Mouse (Mus musculus): ENCODE results near the gene Dennd1b.

Dennd1b gene

DNA sequence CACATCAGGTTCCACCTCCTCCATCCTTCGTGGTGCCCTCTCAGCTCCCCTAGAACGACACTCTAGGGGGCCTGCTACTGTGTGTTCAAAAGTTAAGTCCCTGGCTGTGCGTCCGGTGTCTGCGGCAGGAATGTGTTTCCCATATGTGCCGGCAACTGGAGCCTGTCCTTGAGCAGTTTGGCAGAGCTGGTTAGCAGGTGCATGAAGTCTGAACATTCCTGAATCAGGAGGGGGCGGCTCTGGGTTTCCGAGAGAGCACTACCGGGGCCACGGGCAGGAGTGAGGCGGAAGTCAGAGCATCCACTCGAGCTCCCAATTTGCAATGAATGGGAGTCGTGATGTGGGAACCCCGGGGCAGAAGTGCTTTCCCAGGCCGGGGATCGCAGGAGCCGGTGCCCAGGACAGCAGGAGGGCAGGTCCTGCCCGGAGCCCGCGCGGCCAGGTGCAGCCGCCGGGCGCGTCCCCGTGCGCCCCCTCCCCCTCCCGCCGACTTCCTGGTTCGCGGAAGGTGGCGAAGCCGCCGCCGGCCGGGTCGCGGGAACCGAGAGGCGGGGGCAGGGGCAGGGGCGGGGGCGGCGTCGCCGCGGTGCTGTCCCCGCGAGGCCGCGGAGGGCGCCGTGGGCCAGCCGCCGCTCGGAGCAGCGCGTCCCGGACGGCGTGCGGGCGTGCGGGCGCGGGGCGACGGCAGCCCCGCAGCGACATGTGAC lies at the start of gene Dennd1b:
Dennd1b (plus strand) TSS at position 275 of the 707 bp plus-strand sequence.
- peak; percentile 86 for DNase-seq (ENCODE audit: low read depth, low spot score)

DNA sequence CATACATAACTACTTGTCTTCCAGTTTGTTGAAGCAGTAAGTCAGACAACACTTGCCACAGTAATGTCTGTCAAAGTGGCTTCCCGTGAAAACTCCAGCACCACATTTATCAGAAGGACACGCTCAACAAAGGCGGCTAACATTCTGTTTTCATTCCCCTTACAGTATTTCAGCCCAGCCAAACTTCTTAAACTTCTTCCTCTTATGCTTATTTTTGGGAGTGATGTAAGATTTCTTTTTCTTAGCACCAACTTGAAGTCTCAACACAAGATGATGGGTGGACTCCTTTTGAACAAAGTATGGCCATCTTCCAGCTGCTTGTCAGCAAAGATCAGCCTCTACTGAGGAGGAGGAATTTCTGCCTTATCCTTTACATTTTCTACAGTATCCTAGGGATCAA lies 47.6 kb upstream of the Dennd1b start:
- no peak for DNase-seq (ENCODE audit: low read depth, low spot score)

DNA sequence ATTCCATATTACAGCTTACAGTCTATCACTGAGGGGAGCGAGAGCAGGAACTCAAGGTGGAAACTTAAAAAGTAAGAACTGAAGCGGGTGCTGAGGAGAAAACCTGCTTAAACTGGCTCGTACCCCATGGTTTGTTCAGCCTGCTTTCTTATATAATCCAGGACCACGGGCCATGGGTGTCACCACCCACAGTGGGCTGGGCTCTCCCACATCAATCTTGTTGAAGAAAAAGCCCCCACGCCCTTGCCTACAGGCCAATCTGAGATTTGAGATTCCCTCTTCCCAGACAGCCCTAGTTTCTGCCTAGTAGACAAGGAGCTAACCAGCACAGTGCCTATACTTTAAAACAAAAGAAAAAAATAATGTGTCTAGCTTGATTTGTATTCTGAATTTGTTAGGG lies 43.6 kb upstream of the Dennd1b start:
- no peak for DNase-seq (ENCODE audit: low read depth, low spot score)

DNA sequence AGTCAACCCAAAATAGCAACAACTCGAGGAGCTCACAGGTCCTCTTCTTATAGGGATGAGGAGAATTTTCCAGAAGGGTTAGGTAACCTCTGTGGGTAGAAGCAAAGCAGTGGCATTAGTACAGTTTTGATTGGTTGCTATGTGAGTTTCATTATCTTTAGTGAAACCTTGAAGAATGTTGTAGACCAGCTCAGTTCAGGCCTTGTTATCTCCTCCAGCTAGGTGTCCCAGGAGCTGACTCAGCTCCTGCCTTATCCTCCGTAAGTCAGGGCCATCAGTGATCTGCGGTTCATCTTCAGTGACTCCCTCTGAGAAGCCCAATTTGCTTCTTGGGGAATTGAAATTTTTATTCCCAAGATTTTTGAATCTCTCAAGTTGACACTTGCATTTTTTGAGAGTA lies 43.2 kb upstream of the Dennd1b start:
- no peak for DNase-seq (ENCODE audit: low read depth, low spot score)

DNA sequence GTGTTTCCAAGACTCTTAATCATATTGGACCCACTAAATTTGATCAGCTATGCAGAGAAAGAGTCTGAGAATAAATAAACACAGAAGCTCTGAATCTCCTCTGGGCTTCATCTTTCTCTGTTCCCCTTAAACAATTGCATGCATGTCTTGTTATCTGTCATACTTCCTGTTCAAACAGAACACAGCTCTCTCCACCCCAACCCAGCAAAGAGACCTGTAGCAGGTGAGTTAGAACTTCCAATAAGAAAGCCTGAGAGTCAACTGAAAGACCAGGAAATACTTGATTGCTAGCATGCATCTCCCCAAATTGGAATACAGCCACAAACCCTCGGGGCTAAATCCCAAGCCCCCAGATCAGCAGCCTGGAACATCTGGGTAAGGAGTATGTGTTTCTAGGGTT lies 42.4 kb upstream of the Dennd1b start:
- DNase-seq (ENCODE audit: low read depth, low spot score) = peak; percentile 38

DNA sequence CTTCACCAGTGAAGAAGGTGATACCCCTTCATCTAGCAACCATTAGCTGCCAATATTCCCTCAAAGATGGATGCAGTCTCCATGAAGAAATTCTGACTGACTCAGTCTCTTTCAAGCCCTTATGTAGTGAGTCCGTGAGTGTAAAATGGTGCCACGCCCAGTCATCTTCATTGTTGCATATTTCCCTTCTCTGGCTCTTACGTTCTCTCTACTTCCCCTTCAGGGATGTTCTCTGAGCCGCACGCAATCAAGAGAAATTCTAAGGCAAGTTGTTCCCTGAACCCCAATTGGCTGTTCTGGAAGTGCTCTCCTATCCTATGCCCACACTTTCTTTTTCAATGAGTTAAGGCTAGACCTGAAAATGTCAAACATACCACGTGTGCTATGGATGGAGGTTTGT lies 40.3 kb upstream of the Dennd1b start:
- DNase-seq (ENCODE audit: low read depth, low spot score) = no peak

DNA sequence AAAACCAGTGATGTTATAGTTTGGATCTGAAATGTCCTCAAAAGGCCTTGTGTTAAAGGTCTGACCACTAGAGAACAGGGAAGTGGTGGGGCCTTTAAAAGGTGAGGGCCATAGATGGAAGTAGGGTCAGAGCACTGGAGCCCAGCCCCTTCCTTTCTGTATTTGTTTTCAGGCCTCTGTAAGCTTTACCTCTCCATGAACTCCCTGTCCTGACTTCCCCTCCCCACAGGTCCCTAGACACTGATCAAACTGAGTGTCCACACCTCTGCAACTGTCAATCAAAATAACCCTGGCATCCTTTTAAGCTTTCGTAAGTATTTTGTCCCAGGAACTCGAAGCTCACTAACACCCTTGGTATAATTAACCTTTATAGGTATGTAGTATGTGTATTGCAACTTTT lies 39.0 kb upstream of the Dennd1b start:
- DNase-seq (ENCODE audit: low read depth, low spot score) = no peak

DNA sequence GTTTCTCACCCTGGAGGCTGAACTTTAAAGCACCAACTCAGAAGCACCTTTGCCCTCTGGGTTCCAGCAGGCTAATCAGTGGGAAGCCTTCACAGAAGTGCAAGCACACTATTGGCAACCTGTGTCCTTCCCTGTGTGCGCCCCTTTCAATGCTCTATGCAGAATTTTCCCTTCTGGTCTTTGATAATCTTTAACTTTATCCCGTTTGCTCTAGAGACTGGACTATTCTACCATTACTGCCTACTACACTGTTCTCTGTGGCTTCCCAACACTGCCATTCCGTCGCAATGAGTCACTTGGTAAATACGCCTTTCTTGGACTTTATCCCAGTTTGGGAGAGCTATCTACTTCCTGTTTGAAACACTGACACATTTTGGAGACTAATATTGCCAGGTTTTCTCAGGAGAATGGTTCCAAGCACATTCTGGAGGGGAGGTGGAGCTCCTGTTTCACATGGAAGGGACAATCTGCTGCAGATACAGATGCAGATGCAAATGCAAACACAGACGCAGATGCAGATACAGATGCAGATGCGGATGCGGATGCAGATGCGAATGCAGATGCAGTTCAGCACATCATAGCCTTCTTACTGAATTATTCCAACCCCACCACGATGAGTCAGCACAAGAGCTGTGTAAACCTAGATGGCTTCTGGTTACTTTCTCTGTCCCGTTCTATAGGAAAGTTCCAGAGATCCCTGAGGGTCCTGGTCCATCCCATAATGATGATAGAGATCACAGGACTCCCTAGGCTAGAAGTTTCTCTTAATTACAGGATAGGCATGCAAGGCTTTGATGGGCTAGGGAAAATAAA lies 34.4 kb upstream of the Dennd1b start:
- no peak for DNase-seq (ENCODE audit: low read depth, low spot score)

DNA sequence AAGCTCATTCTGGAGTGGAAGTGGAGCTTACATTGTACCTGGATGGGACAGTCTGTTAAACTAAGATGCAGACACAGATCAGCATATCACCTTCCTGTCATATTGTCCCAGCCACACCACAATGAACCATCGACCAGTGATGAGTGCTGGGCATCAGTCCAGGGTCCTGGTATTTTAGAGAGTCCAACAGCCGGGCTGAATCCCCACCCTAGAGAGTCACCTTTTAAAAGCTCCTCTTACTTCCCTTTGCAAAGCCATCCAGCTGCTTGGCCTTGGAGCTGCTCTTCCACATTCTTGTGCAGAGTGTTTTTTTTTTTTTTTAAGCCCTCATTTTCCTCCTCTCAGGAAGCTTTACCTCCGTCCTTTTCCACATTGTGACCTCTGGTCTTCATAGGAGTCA lies 33.2 kb upstream of the Dennd1b start:
- no peak for DNase-seq (ENCODE audit: low read depth, low spot score)

DNA sequence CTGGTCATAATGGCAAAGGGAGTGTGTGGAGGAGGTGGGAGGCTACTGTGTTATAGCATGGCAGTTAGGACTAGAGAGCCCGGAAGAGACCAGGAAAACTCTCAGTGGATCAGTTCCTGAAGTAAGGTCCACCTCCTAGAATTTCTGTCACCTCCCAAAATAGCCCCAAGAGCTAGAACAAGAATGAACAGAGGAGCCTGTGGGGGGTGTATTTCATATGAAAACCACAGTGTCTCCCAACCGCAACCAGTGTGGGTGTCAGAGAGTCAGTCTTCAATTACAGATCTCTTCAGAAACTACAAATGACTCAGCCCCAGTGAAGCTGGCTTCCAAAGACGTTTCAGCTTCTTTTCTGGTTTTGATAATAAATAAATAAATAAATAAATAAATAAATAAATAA lies 32.4 kb upstream of the Dennd1b start:
- DNase-seq (ENCODE audit: low read depth, low spot score) = no peak

DNA sequence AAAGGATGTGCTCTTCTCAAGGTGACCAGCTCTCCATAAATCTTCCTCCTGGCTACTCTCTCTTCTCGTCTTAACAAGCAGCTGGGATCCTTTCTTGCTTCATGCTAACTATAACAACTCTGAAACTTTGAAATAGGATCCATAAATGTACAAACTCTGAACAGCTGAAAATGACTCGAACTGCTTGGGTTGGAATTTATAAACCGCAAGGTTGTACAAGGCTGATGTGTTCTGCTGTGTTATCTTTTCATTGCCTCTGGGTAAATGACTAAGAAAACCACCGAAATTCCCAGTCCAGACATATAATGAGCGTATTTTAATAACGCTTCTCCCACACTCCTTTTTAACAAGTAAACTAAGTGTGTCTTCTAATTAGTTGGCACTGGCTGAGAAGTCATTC lies 27.1 kb upstream of the Dennd1b start:
- DNase-seq (ENCODE audit: low read depth, low spot score) = no peak

DNA sequence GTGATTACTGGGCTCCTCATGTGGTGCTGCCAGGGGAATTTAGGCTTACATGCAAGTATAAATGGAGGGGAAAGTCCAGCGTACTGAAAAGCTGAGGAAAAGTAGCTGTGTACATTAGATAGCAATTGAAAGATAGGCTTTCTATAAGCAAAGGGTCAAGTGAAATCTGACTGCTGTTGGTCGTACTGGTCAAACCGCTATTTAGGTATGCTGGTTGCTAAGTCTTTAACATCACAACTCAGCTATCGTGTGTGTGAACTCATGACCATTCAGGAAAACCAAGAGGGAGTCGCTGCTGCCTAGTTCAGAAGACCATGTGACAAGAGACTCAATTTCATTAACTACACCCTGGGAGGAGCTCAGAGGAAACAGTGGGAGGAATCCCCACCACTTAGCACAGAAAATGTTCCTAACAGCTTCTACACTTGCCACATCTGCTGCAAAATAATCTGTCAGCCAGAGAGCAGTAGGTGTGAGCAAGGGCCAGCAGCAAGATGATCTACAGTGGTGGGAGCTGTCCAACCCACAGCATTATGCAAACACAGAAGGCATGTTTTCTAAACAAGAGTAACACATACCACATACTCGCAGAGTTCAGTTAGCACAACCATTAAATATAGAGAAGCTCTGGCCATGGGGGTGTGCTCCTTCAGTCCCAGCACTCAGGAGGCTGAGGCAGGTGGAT lies 25.4 kb upstream of the Dennd1b start:
- no peak for DNase-seq (ENCODE audit: low read depth, low spot score)

DNA sequence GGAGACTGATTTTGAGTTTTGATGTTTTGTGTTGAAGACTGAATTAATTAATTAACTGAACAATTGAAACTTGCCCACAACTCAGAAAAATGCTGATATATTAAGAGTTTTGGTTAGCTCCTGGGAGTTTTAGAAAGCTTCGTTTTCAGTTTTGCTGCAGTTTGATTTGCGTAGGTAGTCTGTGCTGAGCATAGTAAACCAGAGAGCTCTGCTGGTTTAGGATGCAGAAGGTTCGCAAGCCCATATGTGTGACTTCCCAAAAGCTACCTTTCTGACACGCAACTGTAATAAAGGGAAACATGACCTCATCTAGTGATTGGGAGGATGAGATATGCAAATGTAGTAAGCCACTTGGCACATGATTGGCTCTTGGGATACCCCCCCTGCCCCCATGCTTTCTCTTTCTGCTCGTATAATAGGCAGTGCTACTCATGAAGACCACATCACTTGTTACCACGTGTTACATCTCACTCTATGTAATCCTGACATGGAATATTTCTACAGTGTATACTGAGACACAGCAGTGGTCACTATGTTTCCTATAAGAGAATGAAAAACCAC lies 23.6 kb upstream of the Dennd1b start:
- peak; percentile 55 for DNase-seq (ENCODE audit: low read depth, low spot score)

DNA sequence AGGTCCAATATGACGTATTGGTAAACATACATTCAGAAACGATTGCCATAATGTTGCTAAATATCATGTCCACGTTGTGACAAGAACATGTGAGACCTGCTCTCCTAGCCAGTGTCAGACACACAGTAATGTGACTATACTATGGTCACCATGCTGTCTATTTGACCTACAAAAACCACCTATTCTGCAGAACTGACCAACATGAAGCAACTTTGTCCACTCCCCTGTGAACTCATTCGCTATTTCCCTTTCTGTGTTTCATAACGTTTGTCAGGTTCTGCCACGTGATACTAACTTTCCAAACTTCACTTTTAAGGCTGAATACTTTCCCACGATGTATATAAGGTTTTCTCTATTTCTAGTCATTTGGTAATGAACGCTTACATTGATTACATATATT lies 22.8 kb upstream of the Dennd1b start:
- DNase-seq (ENCODE audit: low read depth, low spot score) = no peak

DNA sequence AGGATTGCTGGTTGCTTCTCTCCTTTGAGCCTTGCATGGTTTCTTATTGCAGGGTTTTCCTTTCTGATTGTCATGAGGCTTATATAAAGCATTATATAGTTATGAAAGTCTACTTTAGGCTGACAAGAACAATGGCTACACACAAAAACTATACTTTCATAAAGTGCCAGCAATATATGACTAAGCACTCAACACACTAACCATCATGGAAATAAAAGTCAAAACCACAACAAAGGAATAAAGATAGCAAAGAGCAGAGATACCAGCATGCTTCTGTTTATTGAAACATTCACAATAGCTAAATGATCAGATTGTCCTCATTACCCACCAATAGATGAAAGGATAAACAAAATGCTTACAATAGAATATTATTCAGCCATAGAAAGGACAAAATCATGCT lies 11.1 kb upstream of the Dennd1b start:
- no peak for DNase-seq (ENCODE audit: low read depth, low spot score)

DNA sequence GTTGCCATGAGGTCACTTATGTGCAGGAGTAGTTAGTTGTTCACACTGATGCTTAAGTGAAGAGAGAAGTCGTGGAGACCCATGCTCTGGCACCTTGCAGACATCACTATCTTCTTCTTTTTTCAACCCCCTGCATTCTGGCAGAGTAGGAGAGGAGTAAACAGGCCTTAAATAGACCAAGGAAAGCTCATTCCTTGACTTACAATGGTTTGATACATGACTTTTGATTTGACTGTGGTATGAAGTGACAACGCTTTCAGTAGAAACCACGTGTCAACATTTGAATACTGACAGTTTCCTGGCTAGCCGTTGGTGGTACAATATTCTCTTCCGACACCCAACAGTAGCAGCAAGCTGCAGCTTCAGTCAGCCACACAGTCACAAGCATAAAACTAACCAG lies 8.3 kb upstream of the Dennd1b start:
- DNase-seq (ENCODE audit: low read depth, low spot score) = no peak

DNA sequence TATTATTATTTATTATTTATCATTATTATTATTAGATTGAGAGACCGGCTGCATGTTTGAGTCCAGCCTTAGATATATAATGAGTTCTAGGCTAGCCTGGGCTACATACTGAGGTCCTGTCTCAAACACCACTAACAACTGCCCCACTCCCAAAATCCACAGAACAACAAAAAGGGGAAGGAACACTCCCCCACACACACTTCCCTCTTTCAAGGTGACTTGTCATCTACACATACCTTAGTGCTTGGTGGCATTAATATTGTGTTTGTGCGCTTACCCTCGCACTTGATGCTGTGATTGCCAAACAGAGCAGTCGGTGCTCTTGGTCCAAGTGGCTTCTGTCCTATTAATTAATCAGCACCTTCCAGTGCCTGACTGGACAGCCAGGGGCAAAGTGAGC lies 7.8 kb upstream of the Dennd1b start:
- peak; percentile 36 for DNase-seq (ENCODE audit: low read depth, low spot score)

DNA sequence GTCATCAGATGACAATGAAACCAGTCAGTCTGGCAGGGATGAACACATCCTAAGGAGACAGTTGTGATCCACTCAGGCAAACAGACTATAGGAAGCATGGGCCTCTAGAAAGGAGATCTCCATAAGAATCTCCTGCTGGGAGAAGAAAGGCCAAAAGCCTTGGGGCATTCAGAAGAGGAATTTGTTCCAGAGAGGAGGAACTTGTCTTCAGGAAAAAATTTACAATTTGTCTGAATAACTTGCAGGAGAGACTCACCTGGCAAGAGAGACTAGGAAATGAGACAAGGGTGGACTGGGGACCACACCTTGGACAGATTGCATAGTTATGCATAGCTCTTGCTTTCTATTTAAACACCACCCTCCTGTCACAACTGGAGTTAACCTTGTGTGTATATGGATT lies 6.7 kb upstream of the Dennd1b start:
- DNase-seq (ENCODE audit: low read depth, low spot score) = no peak

DNA sequence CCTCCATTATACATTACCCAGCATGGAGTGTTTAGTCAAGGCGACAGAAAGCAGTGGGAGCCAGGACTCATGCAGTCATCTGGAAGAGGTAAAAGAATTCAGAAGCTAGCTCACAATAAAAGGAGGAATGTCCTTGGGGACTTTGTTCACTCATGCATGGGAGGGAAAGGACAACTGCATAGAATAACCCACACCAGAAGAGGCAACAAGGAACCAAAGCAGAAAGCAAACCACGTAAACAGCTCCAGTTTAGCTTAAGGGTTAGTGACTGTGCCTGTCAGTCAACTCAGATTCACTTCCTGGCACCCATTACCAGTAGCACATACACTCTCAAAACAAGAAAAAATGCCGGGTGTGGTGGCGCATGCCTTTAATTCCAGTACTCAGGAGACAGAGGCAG lies 6.1 kb upstream of the Dennd1b start:
- DNase-seq (ENCODE audit: low read depth, low spot score) = peak; percentile 56

DNA sequence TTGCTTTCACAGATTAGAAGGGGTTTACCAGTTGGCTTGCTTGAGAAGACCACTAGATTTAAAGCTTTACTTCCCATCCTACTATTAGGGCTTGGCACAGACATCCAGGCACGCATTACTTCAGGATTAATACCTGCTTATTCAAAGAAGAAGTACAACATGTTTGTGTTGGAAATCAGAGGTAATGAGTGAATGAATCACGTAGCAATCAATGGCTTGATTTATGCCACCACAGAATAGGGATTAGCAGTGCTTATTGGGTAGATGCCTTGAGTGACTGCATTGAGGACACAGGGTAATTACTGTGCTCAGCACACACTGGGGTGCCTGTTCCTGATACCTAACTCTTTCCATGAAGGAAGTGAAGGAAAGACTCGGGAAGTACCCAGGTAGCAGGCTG lies 4.4 kb upstream of the Dennd1b start:
- DNase-seq (ENCODE audit: low read depth, low spot score) = no peak

DNA sequence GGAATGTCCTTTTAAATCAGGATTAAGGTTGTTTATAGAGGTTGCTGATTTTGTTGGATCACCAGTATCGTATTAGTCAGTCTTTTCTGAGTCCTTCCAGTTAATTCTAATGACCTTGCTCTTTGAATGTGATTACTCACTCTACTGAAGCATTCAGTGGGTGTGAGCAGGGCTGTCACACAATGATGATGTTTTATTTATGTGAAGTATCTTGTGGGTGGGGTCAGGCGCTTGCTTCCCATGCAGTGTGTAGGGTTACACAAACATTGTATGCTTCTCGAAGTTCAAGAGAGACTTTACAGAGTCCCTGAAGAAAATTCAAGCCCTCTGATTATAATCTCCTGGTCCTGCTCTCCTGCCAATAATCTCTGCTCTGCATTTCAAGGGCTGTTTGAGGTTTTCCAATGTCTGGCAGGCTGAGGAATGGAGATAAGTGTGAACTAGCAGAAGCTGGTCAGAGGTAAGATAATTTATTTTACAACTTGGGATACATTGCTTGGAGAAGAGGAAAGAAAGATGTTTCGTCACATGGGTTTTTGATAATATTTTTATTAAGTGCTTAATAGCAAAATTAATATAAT lies 3.2 kb upstream of the Dennd1b start:
- no peak for DNase-seq (ENCODE audit: low read depth, low spot score)

All from A20 (cell line).